Mouse (Mus musculus) midbrain, embryonic 11.5 days (tissue): Measurements from ENCODE around the gene Pex14. TPM values are rescaled to one million over a fixed set of nuclear protein-coding genes. Genes with fewer than 3 reads are reported as not detected.
"Not testable (repeated sequence)": the region's sequence is repeated elsewhere in the genome, so short reads cannot be mapped to it uniquely, and the experiment has no call there.

ENCODE experiments used
- ATAC-seq: fragments of 200-750 bp; cut with Nextera tagmentation; 2 replicates; pipeline ENCODE4 v1.8.0; 2017; ENCODE audit warnings: moderate TSS enrichment, moderate library complexity; ENCODE audit not compliant: low FRiP score
- DNase-seq: peaks from one replicate; pipeline ENCODE4 v3.0.0; 2015; ENCODE audit warnings: low spot score; ENCODE audit errors: missing footprints
- H3K27ac ChIP-seq: fragments of 300-500 bp; sonication (generic); 2 replicates; pipeline ENCODE4 v1.5.1; 2014; ENCODE audit warnings: low read depth, low read length
- H3K27me3 ChIP-seq: fragments of 300-500 bp; sonication (generic); 2 replicates; pipeline ENCODE4 v1.6.1; 2014; ENCODE audit warnings: mild to moderate bottlenecking, low read length, moderate library complexity, mixed read lengths; ENCODE audit not compliant: control insufficient read depth, insufficient read depth
- H3K36me3 ChIP-seq: fragments of 300-500 bp; sonication (generic); 2 replicates; pipeline ENCODE4 v1.6.1; 2014; ENCODE audit warnings: mild to moderate bottlenecking, low read length, moderate library complexity, mixed read lengths; ENCODE audit not compliant: control insufficient read depth, insufficient read depth
- H3K4me1 ChIP-seq: fragments of 300-500 bp; sonication (generic); 2 replicates; pipeline ENCODE4 v1.6.1; 2014; ENCODE audit warnings: low read length; ENCODE audit not compliant: control insufficient read depth, insufficient read depth
- H3K4me2 ChIP-seq: fragments of 300-500 bp; sonication (generic); 2 replicates; pipeline ENCODE4 v1.6.1; 2014; ENCODE audit warnings: mild to moderate bottlenecking, moderate library complexity
- H3K4me3 ChIP-seq: fragments of 300-500 bp; sonication (generic); 2 replicates; pipeline ENCODE4 v1.5.1; 2014; ENCODE audit warnings: low read depth, low read length
- H3K9ac ChIP-seq: fragments of 300-500 bp; sonication (generic); 2 replicates; pipeline ENCODE4 v1.6.1; 2014; ENCODE audit warnings: low read length
- H3K9me3 ChIP-seq: fragments of 300-500 bp; sonication (generic); 2 replicates; pipeline ENCODE4 v1.6.1; 2016; ENCODE audit warnings: low read length; ENCODE audit not compliant: control insufficient read depth
- WGBS: fragments of 180-500 bp; shearing (Covaris S2); extraction: QIAGEN DNeasy Blood & Tissue Kit; methylation state at CpG from one replicate; pipeline ENCODE4 v1.1.7; 2014; 5-methylcytosine and 5-hydroxymethylcytosine counted together
- polyA plus RNA-seq: library from polyadenylated mRNA; unstranded; fragments of >200 nt; fragmentation: Nextera tagmentation; extraction: Ambion mirVana; gene quantifications from 2 replicates; pipeline ENCODE4 v1.2.1, GENCODE M21; 2014

Gene Pex14
- polyA plus RNA-seq, 1 experiment from 2014 or later = 35.9 TPM

- no peak overlapping the region for H3K9ac ChIP-seq
- DNase-seq (no peak), ATAC-seq (no peak)
- H3K27ac ChIP-seq = no peak overlapping the region
- H3K4me2 ChIP-seq = no peak overlapping the region
- WGBS = 68% methylated on average over 5 of the region's 5 CpGs
- no peaks in the 10 kb centered on the region for H3K36me3 ChIP-seq
- H3K9me3 ChIP-seq = no peaks in the 10 kb centered on the region
- H3K27me3 ChIP-seq = no peaks in the 10 kb centered on the region; the same call in 1 of the 2 replicates
- H3K4me1 ChIP-seq = 0 out of 2 replicates have a peak, but pooled peaks cover 2% of the 10 kb centered on the region
- H3K4me3 ChIP-seq = no peak overlapping the region
Measured at GRCm38 (mm10) chr4:149123432-149123831, 23.8 kb upstream of the Pex14 start.

DNA sequence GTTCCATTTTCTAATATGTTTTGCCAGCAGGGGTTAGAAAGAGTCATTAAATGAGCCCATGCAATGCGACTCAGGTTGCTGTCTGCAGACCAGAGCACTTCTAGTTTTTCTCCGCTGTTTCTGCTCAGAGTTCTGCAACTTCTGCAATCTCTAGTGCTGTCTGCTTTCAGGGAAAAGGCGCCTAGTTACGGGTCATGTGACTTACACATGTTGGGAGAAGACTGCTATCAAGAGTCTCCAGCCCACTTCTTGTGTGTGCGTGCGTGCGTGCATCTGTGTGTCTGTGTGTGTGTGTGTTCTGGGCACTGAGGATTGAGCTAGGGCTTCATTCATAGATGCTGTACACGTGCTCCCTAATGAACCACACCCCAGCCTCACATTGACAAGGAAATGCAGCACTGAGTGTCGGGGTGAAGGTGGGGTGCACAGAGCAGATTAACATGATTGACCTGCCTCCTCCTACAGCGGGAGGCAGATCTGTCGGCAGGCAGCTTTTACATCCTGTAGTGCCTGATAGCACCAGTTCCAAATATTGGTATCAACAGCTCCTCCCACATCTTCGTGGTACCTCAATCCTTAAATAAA, 20.4 kb upstream of the Pex14 start:
- not testable (repeated sequence) for H3K9me3 ChIP-seq, H3K36me3 ChIP-seq, H3K27me3 ChIP-seq, H3K4me2 ChIP-seq, ATAC-seq, DNase-seq, H3K4me1 ChIP-seq, H3K9ac ChIP-seq, H3K4me3 ChIP-seq, H3K27ac ChIP-seq
- WGBS = 83% methylated on average over 12 of the region's 12 CpGs

GRCm38 (mm10) chr4:149103875-149104561, 4.3 kb upstream of the Pex14 start, which contains the start of gene Dffa:
Gene Dffa, plus strand, starts transcription at chr4:149104146.
- WGBS = under 1% methylated on average over 35 of the region's 35 CpGs
- Histone ChIP-seq H3K9me3 (no peaks in the 10 kb centered on the region), H3K27me3 (no peaks in the 10 kb centered on the region), H3K4me2 (peak within 1 kb of the TSS; percentile 92), H3K4me1 (peaks cover 12% of the 10 kb centered on the region), H3K27ac (no peak within 1 kb of the TSS), H3K9ac (peak within 1 kb of the TSS; percentile 82), H3K36me3 (no peaks in the 10 kb centered on the region), H3K4me3 (peak within 1 kb of the TSS; percentile 73)
- ATAC-seq (peak; percentile 86), DNase-seq (peak; percentile 98)

DNA sequence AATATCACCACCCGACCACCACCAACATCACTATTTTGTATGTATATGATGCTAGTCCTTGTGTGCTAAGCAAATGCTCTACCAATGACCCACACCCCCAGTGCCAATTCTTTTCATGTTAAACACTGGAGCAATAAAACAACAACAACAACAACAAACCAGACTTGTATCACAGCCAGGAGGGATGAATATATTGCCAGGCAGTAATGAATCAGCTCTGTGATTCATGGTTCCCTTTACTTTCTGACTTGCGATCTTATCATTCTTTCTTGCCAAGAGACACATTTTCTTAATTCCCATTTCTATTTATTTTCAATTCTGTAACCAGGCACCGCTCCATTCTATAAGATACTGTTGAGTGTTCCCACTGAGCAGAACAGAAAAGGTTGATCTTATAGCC, 1.8 kb upstream of the Pex14 start:
- no peak overlapping the region for H3K9ac ChIP-seq
- DNase-seq = no peak
- WGBS = 92% methylated on average over 3 of the region's 3 CpGs
- H3K9me3 ChIP-seq = no peaks in the 10 kb centered on the region
- H3K4me1 ChIP-seq = peaks cover 24% of the 10 kb centered on the region
- H3K27ac ChIP-seq = no peak overlapping the region
- no peaks in the 10 kb centered on the region for H3K27me3 ChIP-seq
- ATAC-seq = no peak
- no peak overlapping the region for H3K4me3 ChIP-seq
- H3K4me2 ChIP-seq = no peak overlapping the region
- H3K36me3 ChIP-seq = no peaks in the 10 kb centered on the region

DNA sequence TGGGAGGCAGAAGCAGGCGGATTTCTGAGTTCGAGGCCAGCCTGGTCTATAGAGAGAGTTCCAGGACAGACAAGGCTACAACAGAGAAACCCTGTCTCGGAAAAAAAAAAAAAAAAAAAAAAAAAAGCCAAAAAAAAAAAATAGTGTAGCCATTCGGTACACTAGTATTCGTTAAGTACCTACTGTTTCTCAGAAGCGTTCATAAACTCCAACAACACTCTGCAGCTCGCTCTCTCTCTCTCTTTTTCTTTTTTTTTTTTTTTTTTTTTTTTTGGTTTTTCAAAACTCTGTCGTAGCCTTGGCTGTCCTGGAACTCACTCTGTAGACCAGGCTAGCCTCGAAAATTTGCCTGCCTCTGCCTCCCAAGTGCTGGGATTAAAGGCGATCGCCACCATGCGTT, 773 bp upstream of the Pex14 start:
- peaks cover 24% of the 10 kb centered on the region for H3K4me1 ChIP-seq
- H3K9me3 ChIP-seq, H3K4me2 ChIP-seq, ATAC-seq, H3K27ac ChIP-seq, H3K4me3 ChIP-seq, DNase-seq, H3K9ac ChIP-seq, H3K27me3 ChIP-seq, H3K36me3 ChIP-seq: not testable (repeated sequence)
- 92% methylated on average over 12 of the region's 12 CpGs for WGBS

DNA sequence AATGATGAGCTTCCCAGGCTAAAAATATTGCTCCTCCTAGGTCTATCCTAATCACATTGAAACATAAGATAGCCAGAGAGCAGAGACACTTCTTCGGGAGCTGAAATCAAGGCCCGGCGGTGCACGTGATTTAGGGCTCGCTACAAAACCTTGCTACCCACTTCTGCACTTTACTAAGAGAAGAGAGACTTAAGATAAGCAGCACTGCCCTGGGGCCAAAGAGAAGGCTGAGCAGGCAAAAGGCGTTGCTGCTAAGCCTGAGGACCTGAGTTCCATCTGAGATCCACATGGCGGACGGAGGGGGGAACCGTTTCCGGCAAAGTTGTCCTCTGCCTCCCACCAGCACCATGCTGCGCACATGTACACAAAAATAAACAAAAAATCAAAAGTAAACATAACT, 1.1 kb downstream of the Pex14 start:
- H3K27ac ChIP-seq = no peak overlapping the region
- DNase-seq (no peak), ATAC-seq (no peak)
- no peaks in the 10 kb centered on the region for H3K9me3 ChIP-seq
- H3K27me3 ChIP-seq = no peaks in the 10 kb centered on the region
- H3K4me2 ChIP-seq = peak overlapping the region; percentile 76
- WGBS = 26% methylated on average over 11 of the region's 11 CpGs
- H3K4me1 ChIP-seq = peaks cover 15% of the 10 kb centered on the region
- H3K36me3 ChIP-seq = no peaks in the 10 kb centered on the region
- H3K9ac ChIP-seq = peak overlapping the region; percentile 89
- H3K4me3 ChIP-seq = peak overlapping the region; percentile 98

GRCm38 (mm10) chr4:149097956-149098355, 1.7 kb downstream of the Pex14 start:
- WGBS = 80% methylated on average over 3 of the region's 3 CpGs
- Histone ChIP-seq H3K9ac (no peak overlapping the region), H3K36me3 (no peaks in the 10 kb centered on the region), H3K9me3 (no peaks in the 10 kb centered on the region), H3K27me3 (no peaks in the 10 kb centered on the region), H3K4me3 (no peak overlapping the region), H3K27ac (no peak overlapping the region), H3K4me1 (peaks cover 15% of the 10 kb centered on the region), H3K4me2 (no peak overlapping the region)
- no peak for ATAC-seq
- DNase-seq = no peak

GRCm38 (mm10) chr4:149091364-149091763, 8.3 kb downstream of the Pex14 start:
- H3K4me1 ChIP-seq = no peaks in the 10 kb centered on the region

DNA sequence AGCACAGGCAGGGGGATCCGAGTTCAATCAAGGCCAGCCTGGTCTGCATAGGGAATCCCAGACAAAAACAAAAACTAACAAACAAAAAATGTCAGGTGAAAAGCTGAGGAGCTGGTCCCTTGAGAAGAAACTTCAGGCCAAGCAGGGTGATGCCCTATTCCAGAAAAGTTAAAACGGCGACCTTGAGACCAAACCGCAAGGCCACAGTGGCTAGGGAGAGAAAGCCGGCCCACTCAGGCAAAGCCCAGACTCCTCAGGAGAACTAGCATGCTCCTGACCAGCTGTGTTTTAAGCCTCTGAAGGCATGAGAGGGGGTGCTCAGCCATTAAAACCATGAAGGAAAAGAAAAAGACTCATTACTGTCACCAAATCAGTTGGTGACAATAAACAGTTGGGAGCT, 14.3 kb downstream of the Pex14 start:
- ATAC-seq (no peak), DNase-seq (no peak)
- Histone ChIP-seq H3K4me2 (no peak overlapping the region), H3K36me3 (no peaks in the 10 kb centered on the region), H3K27me3 (no peaks in the 10 kb centered on the region), H3K9ac (no peak overlapping the region), H3K9me3 (no peaks in the 10 kb centered on the region), H3K4me1 (no peaks in the 10 kb centered on the region), H3K4me3 (no peak overlapping the region), H3K27ac (no peak overlapping the region)
- WGBS = 78% methylated on average over 5 of the region's 5 CpGs

More at GRCm38 (mm10) chr4:149091364-149091763, 8.3 kb downstream of the Pex14 start:
- DNase-seq (no peak), ATAC-seq (no peak)
- Histone ChIP-seq H3K9me3 (no peaks in the 10 kb centered on the region), H3K27ac (no peak overlapping the region), H3K9ac (no peak overlapping the region), H3K27me3 (no peaks in the 10 kb centered on the region), H3K36me3 (no peaks in the 10 kb centered on the region; the same call in 1 of the 2 replicates), H3K4me3 (no peak overlapping the region), H3K4me2 (no peak overlapping the region)
- 92% methylated on average over 8 of the region's 8 CpGs for WGBS
